Mouse (Mus musculus) cerebellum, adult 2 months (tissue): ENCODE data around the gene Emc10.

ENCODE experiments used
- CTCF ChIP-seq: fragments of 200-500 bp; IDR thresholded peaks from 2 replicates; pipeline ENCODE4 v1.5.1; 2011; ENCODE audit warnings: low read depth, mild to moderate bottlenecking, control low read depth, low read length, moderate library complexity, borderline replicate concordance; ENCODE audit not compliant: insufficient read depth
- POLR2A ChIP-seq: fragments of 200-500 bp; IDR thresholded peaks from 2 replicates; pipeline ENCODE4 v1.6.1; 2011; ENCODE audit warnings: low read length, control low read depth, borderline replicate concordance; ENCODE audit not compliant: insufficient read depth

DNA sequence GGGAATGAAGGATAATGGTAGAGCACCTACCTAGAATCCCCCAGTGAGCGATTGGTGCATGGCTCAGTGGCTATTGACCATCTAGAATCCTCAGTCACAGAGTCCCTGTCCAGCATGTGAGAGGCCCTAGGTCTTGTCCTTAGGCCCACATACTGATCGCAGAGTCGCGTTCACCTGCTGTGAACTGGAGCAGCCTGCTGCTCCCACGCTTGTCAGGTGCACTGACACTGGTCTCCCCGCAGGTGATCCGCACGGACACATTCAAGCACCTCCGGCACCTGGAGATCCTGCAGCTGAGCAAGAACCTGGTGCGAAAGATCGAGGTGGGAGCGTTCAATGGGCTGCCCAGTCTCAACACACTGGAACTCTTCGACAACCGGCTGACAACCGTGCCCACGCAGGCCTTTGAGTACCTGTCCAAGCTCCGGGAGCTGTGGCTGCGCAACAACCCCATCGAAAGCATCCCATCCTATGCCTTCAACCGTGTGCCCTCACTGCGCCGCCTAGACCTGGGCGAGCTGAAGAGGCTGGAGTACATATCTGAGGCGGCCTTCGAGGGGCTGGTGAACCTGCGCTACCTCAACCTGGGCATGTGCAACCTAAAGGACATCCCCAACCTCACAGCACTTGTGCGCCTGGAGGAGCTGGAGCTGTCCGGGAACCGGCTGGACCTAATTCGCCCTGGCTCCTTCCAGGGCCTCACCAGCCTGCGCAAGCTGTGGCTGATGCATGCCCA is 35.4 kb downstream of the Emc10 start:
- no peak for TF ChIP-seq CTCF
- no peak for TF ChIP-seq POLR2A
